Mouse (Mus musculus) ES-E14 (cell line): Measurements from ENCODE around the gene Coa5. TPM values are rescaled to one million over a fixed set of nuclear protein-coding genes. Genes with fewer than 3 reads are reported as not detected.

Source experiments
- DNase-seq: peaks from one replicate; pipeline ENCODE4 v3.0.0-alpha.2; 2013; ENCODE audit warnings: low read depth, low spot score
- H3K27ac ChIP-seq: 2 replicates; pipeline ENCODE4 v1.5.1; 2012; ENCODE audit warnings: low read depth, mild to moderate bottlenecking, low read length, moderate library complexity, mixed read lengths; ENCODE audit not compliant: poor library complexity, insufficient read depth, severe bottlenecking
- H3K36me3 ChIP-seq: 2 replicates; pipeline ENCODE4 v1.6.1; 2012; ENCODE audit warnings: mild to moderate bottlenecking, low read length, moderate library complexity, mixed read lengths; ENCODE audit not compliant: control insufficient read depth, poor library complexity, insufficient read depth, severe bottlenecking
- H3K4me1 ChIP-seq, 2 experiments: fragments of 150-350 bp in 1 of 2; sonication (generic) in 1 of 2; 2 replicates each; pipeline ENCODE4 v1.6.1; 2012; ENCODE audit warnings: low read length in 2 of 2, mild to moderate bottlenecking in 1 of 2, mixed read lengths in 1 of 2; ENCODE audit not compliant: control insufficient read depth in 2 of 2, insufficient read depth in 2 of 2, poor library complexity in 1 of 2
- H3K4me3 ChIP-seq, 2 experiments: fragments of 150-350 bp in 1 of 2; sonication (generic) in 1 of 2; 2 replicates each; pipeline ENCODE4 v1.5.1; 2012; ENCODE audit warnings: low read length in 2 of 2, low read depth in 1 of 2, mild to moderate bottlenecking in 1 of 2, mixed read lengths in 1 of 2; ENCODE audit not compliant: insufficient read depth in 1 of 2, poor library complexity in 1 of 2, severe bottlenecking in 1 of 2
- H3K9ac ChIP-seq: 2 replicates; pipeline ENCODE4 v1.6.1; 2012; ENCODE audit warnings: low read depth, mild to moderate bottlenecking, low read length, mixed read lengths; ENCODE audit not compliant: poor library complexity, insufficient read depth, severe bottlenecking
- H3K9me3 ChIP-seq: fragments of 150-350 bp; sonication (generic); 2 replicates; pipeline ENCODE4 v1.6.1; 2012; ENCODE audit warnings: low read depth, mild to moderate bottlenecking, low read length; ENCODE audit not compliant: control insufficient read depth, insufficient read depth
- CHD2 ChIP-seq: IDR thresholded peaks from 2 replicates; pipeline ENCODE4 v1.6.1; 2014; ENCODE audit warnings: mild to moderate bottlenecking, low read depth, low read length, inconsistent platforms
- HCFC1 ChIP-seq: IDR thresholded peaks from 2 replicates; pipeline ENCODE4 v1.6.1; 2012; ENCODE audit warnings: low read length, inconsistent platforms, borderline replicate concordance; ENCODE audit not compliant: insufficient read depth
- MAFK ChIP-seq: IDR thresholded peaks from 2 replicates; pipeline ENCODE4 v1.6.1; 2014; ENCODE audit warnings: mild to moderate bottlenecking, low read depth, low read length, inconsistent platforms; ENCODE audit not compliant: insufficient read depth
- ZC3H11A ChIP-seq: IDR thresholded peaks from 2 replicates; pipeline ENCODE4 v1.6.1; 2012; ENCODE audit warnings: low read depth, mild to moderate bottlenecking, inconsistent platforms, low read length, borderline replicate concordance
- ZNF384 ChIP-seq: IDR thresholded peaks from 2 replicates; pipeline ENCODE4 v1.6.1; 2012; ENCODE audit warnings: low read depth, low read length, inconsistent platforms
- in situ Hi-C, 2 experiments: fragments of 600-800 bp; cut with MboI; formaldehyde crosslinking; loops; one replicate each; pipeline ENCODE4 v1.15.1; 2025; ENCODE audit warnings: low sequenced_read_pairs in 2 of 2, inconsistent platforms in 1 of 2; ENCODE audit not compliant: unreplicated experiment in 2 of 2
- total RNA-seq: library from RNA; depleted of rRNA; stranded (reverse); fragments of 300-350 nt; gene quantifications from 2 replicates; pipeline ENCODE4 v1.2.3, GENCODE M21; 2012

Gene Coa5
- total RNA-seq, 1 experiment: 38.6 TPM

GRCm38 (mm10) chr1:37398961-37399360, 30.9 kb downstream of the Coa5 start:
- H3K4me3 ChIP-seq: no peak overlapping the region
- H3K27ac ChIP-seq: no peak overlapping the region
- H3K9me3 ChIP-seq: no peaks in the 10 kb centered on the region
- no peak for TF ChIP-seq ZC3H11A
- TF ChIP-seq CHD2: no peak
- no peak for TF ChIP-seq MAFK
- DNase-seq: no peak
- peaks cover 0 to 4% of the 10 kb centered on the region in 2 experiments; a peak in 1 of 4 replicates for H3K4me1 ChIP-seq
- in situ Hi-C loops: no loop called here
- 0 out of 2 replicates have a peak, but pooled peaks cover 2% of the 10 kb centered on the region for H3K36me3 ChIP-seq
- no peak overlapping the region for H3K9ac ChIP-seq

GRCm38 (mm10) chr1:37396481-37396880, 33.4 kb downstream of the Coa5 start:
- no peaks in the 10 kb centered on the region for H3K4me1 ChIP-seq
- no peak overlapping the region for H3K27ac ChIP-seq
- in situ Hi-C loops: no loop called here
- H3K9ac ChIP-seq: no peak overlapping the region
- TF ChIP-seq MAFK (no peak), ZNF384 (no peak), CHD2 (no peak), HCFC1 (no peak), ZC3H11A (no peak)
- 0 out of 2 replicates have a peak, but pooled peaks cover 2% of the 10 kb centered on the region for H3K36me3 ChIP-seq
- no peak overlapping the region for H3K4me3 ChIP-seq
- no peaks in the 10 kb centered on the region for H3K9me3 ChIP-seq
- no peak for DNase-seq

GRCm38 (mm10) chr1:37393174-37393573, 36.7 kb downstream of the Coa5 start:
- in situ Hi-C loops: no loop called here
- no peaks in the 10 kb centered on the region for H3K9me3 ChIP-seq
- H3K4me3 ChIP-seq: no peak overlapping the region
- TF ChIP-seq ZC3H11A: no peak
- no peak for TF ChIP-seq ZNF384
- no peak for TF ChIP-seq CHD2
- no peak for TF ChIP-seq HCFC1
- TF ChIP-seq MAFK: no peak
- no peaks in the 10 kb centered on the region for H3K4me1 ChIP-seq
- H3K9ac ChIP-seq: no peak overlapping the region
- no peak overlapping the region for H3K27ac ChIP-seq
- no peak for DNase-seq
- H3K36me3 ChIP-seq: 0 out of 2 replicates have a peak, but pooled peaks cover 2% of the 10 kb centered on the region

GRCm38 (mm10) chr1:37386448-37386971, 43.4 kb downstream of the Coa5 start:
- TF ChIP-seq ZNF384 (no peak), MAFK (no peak), ZC3H11A (no peak), CHD2 (no peak), HCFC1 (no peak)
- H3K9me3 ChIP-seq: no peaks in the 10 kb centered on the region
- no peak overlapping the region for H3K27ac ChIP-seq
- H3K36me3 ChIP-seq: no peaks in the 10 kb centered on the region
- in situ Hi-C loops: no loop called here
- no peak for DNase-seq
- H3K9ac ChIP-seq: no peak overlapping the region
- H3K4me3 ChIP-seq: no peak overlapping the region
- no peaks in the 10 kb centered on the region for H3K4me1 ChIP-seq

DNA sequence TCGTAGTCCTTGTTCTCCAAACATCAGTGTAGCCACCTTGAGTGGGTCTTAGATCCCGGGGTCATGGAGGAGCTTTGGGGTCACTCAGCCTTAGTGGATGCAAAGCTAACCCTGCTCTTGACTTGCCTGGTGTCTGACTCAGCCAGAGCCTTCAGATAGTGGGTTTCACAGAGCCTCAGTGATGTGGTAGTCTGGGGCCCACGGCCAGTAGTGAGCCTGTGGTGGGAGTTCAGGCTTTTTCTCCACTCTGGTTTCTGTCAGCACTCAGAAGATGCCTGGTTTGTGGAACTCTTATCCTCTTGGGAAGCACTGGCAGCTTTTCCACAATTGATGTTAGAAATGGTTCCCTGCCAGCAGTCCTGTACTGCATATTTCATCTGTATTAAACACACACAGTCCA, 45.6 kb downstream of the Coa5 start:
- TF ChIP-seq MAFK: no peak
- TF ChIP-seq CHD2: no peak
- no peak for TF ChIP-seq ZNF384
- no peak for TF ChIP-seq HCFC1
- no peak for TF ChIP-seq ZC3H11A
- Histone ChIP-seq H3K27ac (no peak overlapping the region), H3K9me3 (no peaks in the 10 kb centered on the region), H3K4me1 (no peaks in the 10 kb centered on the region; a peak in 1 of 4 replicates), H3K4me3 (no peak overlapping the region), H3K36me3 (peaks cover 5% of the 10 kb centered on the region; the same call in 1 of the 2 replicates), H3K9ac (no peak overlapping the region)
- in situ Hi-C loops: no loop called here
- no peak for DNase-seq
